Mouse (Mus musculus) embryonic stem cell, embryonic (primary cell): Measurements from ENCODE around the gene Tymp.

Source experiments
- CTCF ChIA-PET, 4 experiments: fragments of 300-600 bp in 2 of 4; fragments of 350-600 bp in 2 of 4; sonication (Branson Sonifier 250); formaldehyde crosslinking; loops; one replicate each; lab custom pipeline; 2022; ENCODE audit warnings: inconsistent platforms in 2 of 4; lab: Charles Lee
- POLR2A ChIA-PET, 4 experiments: fragments of 300-600 bp in 2 of 4; fragments of 350-600 bp in 2 of 4; sonication (Branson Sonifier 250); formaldehyde crosslinking; loops; one replicate each; lab custom pipeline; 2022; ENCODE audit warnings: antibody characterized with exemption in 4 of 4, inconsistent platforms in 1 of 4; lab: Charles Lee

The Tymp gene

DNA sequence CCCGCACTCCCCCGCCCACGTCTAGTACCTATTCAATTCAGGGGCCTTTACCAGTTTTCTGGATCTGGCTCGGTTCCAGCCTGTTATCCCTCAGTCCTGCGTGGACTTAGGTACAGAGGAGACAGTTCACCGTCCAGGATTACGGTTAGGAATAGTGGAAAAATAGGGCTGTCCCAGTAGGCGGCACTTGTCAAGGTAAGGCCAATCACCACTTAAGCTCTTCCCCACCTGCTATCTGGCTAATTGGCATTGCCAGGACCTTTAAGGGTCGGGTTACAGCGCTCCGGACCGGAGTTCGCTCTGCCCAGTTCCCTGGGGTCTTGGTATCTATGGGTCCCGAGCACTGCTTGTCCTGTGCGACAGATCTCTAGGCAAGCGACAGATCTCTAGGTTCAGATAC is at the start of gene Tymp:
Gene Tymp (minus strand): TSS at position 83 of the 400 bp plus-strand sequence.
- ChIA-PET CTCF (interaction anchor here in 1 of 4 experiments (0.6 kb wide), 1 partner anchor 66 kb away, joined by 3 read pairs; no protein-coding TSS in a partner anchor), POLR2A (interaction anchor here in 3 of 4 experiments (0.6 to 14.1 kb wide), 18 partner anchors 8 to 238 kb away, joined by 3 to 248 read pairs (median 5); partner anchors contain the start of genes C730034F03Rik (in 2 of the 3), Chkb (in 2 of the 3), Gm44502 (in 2 of the 3) and Klhdc7b (in 2 of the 3))

DNA sequence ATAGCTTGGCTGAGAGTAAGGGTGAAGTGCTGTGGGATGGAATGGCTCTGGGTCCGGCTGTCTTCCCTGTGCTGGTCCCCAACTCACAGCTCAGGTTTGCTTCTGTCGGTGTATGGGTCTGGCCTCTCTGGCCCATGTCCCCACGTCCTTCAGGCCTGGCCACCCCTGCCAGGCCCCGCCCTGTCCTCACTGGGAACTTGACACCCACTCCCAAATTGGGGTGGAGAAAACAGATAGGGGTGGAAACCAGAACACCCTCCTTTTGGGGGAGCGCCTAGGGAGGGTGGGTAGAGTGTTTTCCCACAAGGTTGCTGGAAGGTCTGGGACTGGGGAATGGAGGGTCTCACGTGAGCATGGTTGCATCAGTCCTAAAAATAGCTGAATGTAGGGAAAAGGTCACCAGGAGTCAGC is 48.9 kb upstream of the Tymp start, which contains the start of gene Cpt1b:
Gene Cpt1b (minus strand): TSS at position 153 of the 411 bp plus-strand sequence.
- ChIA-PET POLR2A (interaction anchor here in 3 of 4 experiments (0.6 to 2.0 kb wide), 41 partner anchors 9 to 717 kb away, joined by 3 to 19 read pairs (median 4); partner anchors contain the start of genes Lmf2 (in 3 of the 3), Ncaph2 (in 3 of the 3), Sco2 (in 3 of the 3) and Odf3b (in 2 of the 3)), CTCF (interaction anchor here (0.6 to 1.7 kb wide), 7 partner anchors 52 to 297 kb away, joined by 3 to 7 read pairs (median 3); partner anchors contain the start of genes Sco2 (in 3 of the 4) and Hdac10 (in 1 of the 4))

DNA sequence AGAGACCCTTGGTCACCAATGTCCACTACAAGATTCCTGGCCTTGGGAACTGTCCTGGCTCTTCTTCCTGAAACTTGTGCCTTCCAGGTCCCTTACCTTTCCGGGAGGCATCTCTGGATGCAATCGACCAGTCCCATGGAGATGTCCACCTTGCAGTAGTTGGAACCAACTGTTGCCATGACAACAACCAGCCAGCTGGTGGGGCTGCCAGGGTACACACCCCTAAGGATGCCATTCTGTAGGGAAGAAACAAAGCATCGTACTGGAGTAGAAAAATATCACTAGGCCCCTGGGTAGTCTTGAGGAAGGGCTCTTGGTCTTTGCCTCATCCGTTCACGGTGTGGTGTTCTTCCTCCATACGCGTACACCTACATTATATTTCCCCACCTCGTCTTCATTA is 47.8 kb upstream of the Tymp start:
- ChIA-PET POLR2A (interaction anchor here (0.5 to 2.0 kb wide), 17 partner anchors 10 to 694 kb away, joined by 3 to 19 read pairs (median 5); partner anchors contain the start of genes Odf3b (in 2 of the 4), Lmf2 (in 1 of the 4), Mapk8ip2 (in 1 of the 4) and Ncaph2 (in 1 of the 4)), CTCF (interaction anchor here in 3 of 4 experiments (1.0 to 1.7 kb wide), 3 partner anchors 51 to 296 kb away, joined by 3 to 6 read pairs (median 4); partner anchors contain the start of genes Hdac10 (in 1 of the 3) and Sco2 (in 1 of the 3))

DNA sequence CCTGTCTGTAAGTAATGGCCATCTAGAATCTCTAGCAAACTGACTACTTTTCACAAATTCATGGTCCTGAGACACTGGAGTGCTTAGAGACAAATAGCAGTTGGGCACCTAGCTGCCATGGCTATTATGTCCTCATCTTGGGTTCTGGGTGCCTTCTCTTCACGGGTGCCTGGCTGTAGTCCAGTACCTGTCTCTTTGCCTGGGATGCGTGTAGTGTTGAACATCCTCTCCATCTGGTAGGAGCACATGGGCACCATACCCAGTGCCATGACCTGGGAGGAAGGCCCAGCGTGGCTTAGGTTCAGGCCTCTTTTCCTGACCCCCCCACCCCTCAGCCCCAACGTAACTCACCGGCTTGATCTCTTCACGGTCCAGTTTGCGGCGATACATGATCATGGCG is 45.1 kb upstream of the Tymp start:
- CTCF ChIA-PET = no interaction called here
- POLR2A ChIA-PET = interaction anchor here in 1 of 4 experiments (0.9 kb wide), 1 partner anchor 43 kb away, joined by 3 read pairs; no protein-coding TSS in a partner anchor

DNA sequence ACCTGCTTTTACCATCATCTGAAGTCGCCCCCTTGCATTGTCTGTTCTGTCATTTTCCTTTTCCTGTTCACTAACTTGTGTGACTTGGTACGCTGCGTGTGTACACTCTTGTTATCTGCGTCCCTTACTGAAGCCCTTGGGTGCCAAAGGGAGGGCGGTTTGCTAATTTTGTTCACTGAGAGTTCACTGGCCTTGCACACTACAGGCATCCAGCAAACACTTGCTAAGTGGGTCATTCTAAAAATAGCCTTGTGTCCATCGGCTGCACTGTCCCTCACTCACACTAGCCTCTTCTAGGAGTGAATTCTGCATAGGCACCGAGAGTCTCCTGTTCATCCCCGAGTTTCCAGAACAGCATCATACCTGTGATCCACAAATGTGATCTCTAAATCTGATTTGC is 38.4 kb upstream of the Tymp start:
- CTCF ChIA-PET = interaction anchor here in 1 of 4 experiments (0.7 kb wide), 1 partner anchor 31 kb away, joined by 5 read pairs; no protein-coding TSS in a partner anchor

DNA sequence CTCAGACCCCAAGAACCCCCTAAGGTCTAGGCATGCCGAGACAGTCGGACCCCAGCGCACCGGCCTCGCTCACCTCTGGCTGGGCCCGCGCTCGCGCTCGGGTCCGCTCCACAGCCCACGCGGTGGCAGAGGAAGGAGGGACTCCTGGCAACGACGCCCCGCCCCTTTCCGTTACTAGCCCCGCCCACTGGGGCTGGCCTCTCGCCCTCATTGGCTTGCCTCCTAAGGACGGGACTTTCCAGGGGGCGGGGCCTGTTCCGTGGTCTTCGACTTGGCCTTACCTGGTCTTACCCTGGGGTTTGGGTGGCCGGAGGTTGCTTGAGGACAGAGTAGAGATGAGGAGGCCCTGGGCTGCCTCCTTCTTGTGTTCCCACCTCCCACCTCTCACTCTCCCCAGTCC is 33.3 kb upstream of the Tymp start, which contains the start of gene Syce3:
Gene Syce3 (minus strand): TSS at position 386 of the 400 bp plus-strand sequence.
- CTCF ChIA-PET = interaction anchor here in 1 of 4 experiments (1.1 kb wide), 1 partner anchor 37 kb away, joined by 4 read pairs; the partner anchor contains the start of gene Sco2
- POLR2A ChIA-PET = interaction anchor here in 1 of 4 experiments (0.6 to 0.8 kb wide), 2 partner anchors 15 to 36 kb away, joined by 3 read pairs; partner anchors contain the start of genes Cpt1b and Sco2

More for the DNA sequence above, 38.4 kb upstream of the Tymp start:
- POLR2A ChIA-PET = interaction anchor here in 1 of 4 experiments (1.6 to 1.8 kb wide), 2 partner anchors 10 to 13 kb away, joined by 3 to 8 read pairs; partner anchors contain the start of gene Cpt1b

DNA sequence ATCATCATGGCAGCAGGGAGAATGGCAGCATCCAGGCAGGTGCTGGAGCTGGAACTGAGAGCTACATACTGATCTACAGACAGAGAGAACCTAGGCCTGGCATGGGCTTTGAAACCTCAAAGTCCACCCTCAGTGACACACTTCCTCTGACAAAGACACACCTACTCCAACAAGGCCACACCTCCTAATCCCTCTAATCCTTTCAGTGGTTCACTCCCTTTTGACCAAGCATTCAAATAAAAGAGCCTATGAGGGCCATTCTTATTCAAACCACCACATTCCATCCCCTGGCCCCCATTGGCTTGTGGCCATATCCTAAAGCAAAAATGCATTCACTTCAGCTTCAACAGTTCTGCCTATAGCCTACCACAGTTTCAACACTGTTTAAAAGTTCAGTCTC is 29.9 kb upstream of the Tymp start:
- CTCF ChIA-PET = interaction anchor here in 1 of 4 experiments (0.6 kb wide), 2 partner anchors 34 to 174 kb away, joined by 3 to 7 read pairs; no protein-coding TSS in a partner anchor
- POLR2A ChIA-PET = no interaction called here

DNA sequence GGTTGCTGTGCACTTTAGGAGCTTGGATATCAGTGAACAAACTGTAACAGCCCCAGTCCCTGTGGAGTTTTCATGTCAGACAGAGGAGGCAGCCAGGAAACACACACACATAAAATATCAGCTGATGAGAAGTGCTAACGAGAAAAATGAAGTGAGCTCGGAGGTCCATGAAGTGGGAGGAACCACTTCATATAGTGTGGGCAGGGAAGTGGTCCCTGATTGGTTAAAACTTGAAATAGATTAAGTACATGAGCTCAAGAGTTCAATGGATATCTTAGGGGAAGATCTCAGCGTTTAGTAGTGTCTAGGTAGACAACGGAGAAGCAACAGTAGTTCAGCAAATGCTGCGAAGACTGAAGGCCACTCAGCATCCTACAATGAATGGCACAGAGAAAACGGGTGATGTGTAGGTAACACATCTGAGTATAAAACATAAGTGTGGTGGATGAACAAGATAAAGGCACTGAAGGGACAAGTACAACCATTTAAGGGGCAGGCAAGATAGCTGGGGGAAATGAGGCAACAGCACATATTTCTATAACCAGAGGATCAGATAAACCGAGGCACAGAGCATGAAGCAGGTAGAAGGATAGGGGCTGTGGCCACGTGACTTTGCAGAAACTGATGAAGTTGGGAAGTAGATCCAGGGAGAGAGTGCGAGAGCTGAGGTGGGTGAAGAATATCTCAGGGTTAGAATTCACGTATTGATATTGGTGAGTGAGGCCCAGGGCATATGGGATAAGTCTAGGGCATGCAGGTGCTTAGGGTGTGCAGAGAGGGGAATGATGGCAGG is 28.2 kb upstream of the Tymp start:
- CTCF ChIA-PET = interaction anchor here (0.5 to 1.7 kb wide), 5 partner anchors 12 to 989 kb away, joined by 3 to 7 read pairs (median 5); partner anchors contain the start of gene Sco2 (in 2 of the 4)
- POLR2A ChIA-PET = interaction anchor here in 2 of 4 experiments (0.9 to 1.9 kb wide), 7 partner anchors 8 to 31 kb away, joined by 3 to 7 read pairs (median 3); partner anchors contain the start of genes Cpt1b (in 2 of the 2), Sco2 (in 2 of the 2) and Odf3b (in 1 of the 2)

DNA sequence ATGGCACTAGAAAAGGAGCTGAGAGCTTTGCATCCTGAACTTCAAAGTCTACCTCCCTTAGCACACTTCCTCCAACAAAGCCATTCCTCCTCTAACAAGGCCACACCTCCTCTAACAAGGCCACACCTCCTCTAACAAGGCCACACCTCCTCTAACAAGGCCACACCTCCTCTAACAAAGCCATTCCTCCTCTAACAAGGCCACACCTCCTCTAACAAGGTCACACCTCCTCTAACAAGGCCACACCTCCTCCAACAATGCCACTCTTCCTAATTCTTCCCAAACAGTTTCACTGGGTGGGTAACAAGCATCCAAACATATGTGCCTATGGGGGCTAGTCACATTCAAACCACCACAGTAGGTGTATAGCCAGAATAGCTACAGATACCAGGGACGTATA is 25.6 kb upstream of the Tymp start:
- ChIA-PET POLR2A (interaction anchor here in 2 of 4 experiments (0.6 to 4.9 kb wide), 7 partner anchors 10 to 49 kb away, joined by 3 to 22 read pairs (median 4); partner anchors contain the start of genes C730034F03Rik (in 1 of the 2), Chkb (in 1 of the 2), Gm44502 (in 1 of the 2) and Klhdc7b (in 1 of the 2)), CTCF (interaction anchor here in 1 of 4 experiments (0.8 kb wide), 1 partner anchor 14 kb away, joined by 3 read pairs; no protein-coding TSS in a partner anchor)

DNA sequence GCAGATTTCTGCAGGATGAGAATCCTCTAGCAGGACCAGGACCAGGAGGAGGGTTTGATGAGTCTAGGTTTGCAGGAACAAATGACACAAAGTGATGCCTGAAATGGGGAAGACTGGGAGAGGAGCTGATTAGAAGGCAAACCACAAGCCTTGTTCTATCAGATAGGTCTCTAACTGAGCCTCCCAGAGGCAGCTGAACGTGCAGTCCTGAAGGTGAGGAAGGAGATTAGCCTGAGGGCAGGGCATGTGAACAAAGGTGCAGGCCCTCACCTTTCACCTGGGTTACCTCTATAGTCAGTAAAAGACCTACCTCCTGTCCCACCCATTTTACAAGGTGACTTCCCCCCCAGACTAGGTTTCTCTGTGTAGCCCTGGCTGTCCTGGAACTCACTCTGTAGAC is 22.9 kb upstream of the Tymp start:
- POLR2A ChIA-PET = interaction anchor here in 2 of 4 experiments (0.8 to 4.9 kb wide), 6 partner anchors 13 to 35 kb away, joined by 3 to 28 read pairs (median 10); partner anchors contain the start of genes Sco2 (in 2 of the 2) and Cpt1b (in 1 of the 2)
- CTCF ChIA-PET = interaction anchor here in 2 of 4 experiments (0.6 to 1.3 kb wide), 3 partner anchors 26 to 70 kb away, joined by 3 to 5 read pairs (median 3); partner anchors contain the start of gene Sco2 (in 1 of the 2)

DNA sequence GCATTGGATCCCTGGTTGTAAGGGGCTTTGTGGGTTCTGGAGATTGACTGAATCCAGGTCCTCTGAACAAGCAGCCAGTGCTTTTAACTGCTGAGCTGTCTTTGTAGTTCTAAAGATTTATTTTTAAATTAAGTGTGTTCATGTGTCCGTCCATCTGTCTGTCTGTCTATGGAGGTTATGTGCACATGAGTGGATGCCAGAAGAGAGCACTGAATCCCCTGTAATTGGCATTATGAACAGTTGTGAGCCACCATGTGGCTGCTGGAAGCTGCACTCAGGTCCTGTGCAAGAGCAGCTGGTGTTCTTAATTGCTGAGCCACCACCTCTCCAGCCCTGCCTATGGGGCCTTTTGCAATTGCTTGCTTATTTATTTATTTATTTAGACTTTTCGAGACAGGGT is 21.3 kb upstream of the Tymp start:
- ChIA-PET CTCF (interaction anchor here in 1 of 4 experiments (0.7 kb wide), 1 partner anchor 24 kb away, joined by 3 read pairs; no protein-coding TSS in a partner anchor), POLR2A (interaction anchor here in 3 of 4 experiments (0.8 to 4.9 kb wide), 5 partner anchors 12 to 31 kb away, joined by 3 to 28 read pairs (median 7); partner anchors contain the start of genes Sco2 (in 2 of the 3), C730034F03Rik (in 1 of the 3), Chkb (in 1 of the 3) and Gm44502 (in 1 of the 3))

DNA sequence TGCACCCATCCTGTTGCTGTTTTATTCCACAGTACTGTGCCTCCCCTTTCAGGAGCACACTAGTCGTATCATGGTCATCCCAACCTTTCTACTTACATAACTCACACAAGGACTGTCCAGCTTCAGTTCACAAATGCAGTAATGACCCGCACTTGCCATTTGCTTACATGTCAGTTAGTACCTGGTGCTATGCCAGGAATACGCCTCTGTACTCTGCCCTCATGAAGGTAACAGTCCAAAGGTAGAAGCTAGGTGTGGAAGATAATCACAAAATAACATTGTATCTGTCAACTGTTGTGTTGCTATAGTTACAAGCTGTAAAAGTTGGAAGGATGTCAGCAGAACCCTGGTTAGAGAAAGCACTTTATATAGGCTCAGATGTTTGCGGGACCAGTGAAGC is 20.0 kb upstream of the Tymp start:
- POLR2A ChIA-PET = interaction anchor here in 1 of 4 experiments (0.9 to 4.4 kb wide), 3 partner anchors 8 to 39 kb away, joined by 3 to 28 read pairs (median 6); no protein-coding TSS in a partner anchor
- CTCF ChIA-PET = no interaction called here

DNA sequence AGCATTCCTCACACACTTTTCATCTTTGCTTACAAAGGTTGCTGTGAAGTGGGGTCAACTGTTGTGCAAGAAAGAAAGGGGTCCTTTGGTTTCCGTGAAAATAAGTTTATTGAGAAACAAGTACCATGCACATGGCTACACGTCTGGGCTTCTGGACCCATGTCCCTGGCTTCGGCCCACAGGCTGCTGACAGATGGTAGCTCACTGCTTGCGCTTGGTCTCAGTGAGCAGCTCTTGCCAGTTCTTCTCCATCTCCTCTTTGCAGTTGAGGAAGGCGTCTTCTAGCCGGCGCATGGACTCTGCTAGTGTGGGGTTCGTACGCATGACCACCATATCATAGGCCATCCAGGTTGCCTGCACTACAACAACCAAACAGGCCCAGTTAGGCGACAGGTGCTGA is 13.2 kb upstream of the Tymp start:
- ChIA-PET CTCF (interaction anchor here in 1 of 4 experiments (1.7 kb wide), 1 partner anchor 16 kb away, joined by 3 read pairs; the partner anchor contains the start of gene Sco2), POLR2A (interaction anchor here in 3 of 4 experiments (0.6 to 1.2 kb wide), 5 partner anchors 11 to 182 kb away, joined by 3 to 5 read pairs (median 3); partner anchors contain the start of genes Odf3b (in 1 of the 3) and Sco2 (in 1 of the 3))

DNA sequence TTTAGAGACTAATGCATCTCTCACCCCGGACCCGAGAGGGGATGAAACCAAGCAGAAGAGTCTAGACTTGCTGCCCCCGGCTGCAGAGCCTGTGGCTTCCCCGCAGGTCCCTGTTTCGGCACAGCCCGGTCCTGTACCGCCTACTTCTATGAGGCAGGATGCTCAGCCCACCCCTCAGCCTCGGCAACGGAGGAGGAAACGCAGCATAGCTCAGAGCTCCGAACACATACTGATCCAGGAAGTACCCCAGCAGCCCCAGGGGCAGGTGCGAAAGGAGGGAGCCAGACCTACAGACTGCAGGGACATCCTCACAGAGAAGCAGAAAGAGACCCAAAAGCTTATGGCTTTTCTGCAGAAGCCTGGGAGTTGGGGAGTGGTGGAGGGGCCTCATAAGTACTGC is 10.3 kb upstream of the Tymp start:
- ChIA-PET CTCF (interaction anchor here in 3 of 4 experiments (0.5 to 1.4 kb wide), 6 partner anchors 8 to 112 kb away, joined by 3 to 11 read pairs (median 5); partner anchors contain the start of genes Sco2 (in 2 of the 3), Odf3b (in 1 of the 3) and Shank3 (in 1 of the 3)), POLR2A (interaction anchor here in 3 of 4 experiments (0.8 to 5.6 kb wide), 15 partner anchors 8 to 678 kb away, joined by 3 to 50 read pairs (median 5); partner anchors contain the start of genes Odf3b (in 3 of the 3), C730034F03Rik (in 2 of the 3), Chkb (in 2 of the 3) and Gm44502 (in 2 of the 3))

DNA sequence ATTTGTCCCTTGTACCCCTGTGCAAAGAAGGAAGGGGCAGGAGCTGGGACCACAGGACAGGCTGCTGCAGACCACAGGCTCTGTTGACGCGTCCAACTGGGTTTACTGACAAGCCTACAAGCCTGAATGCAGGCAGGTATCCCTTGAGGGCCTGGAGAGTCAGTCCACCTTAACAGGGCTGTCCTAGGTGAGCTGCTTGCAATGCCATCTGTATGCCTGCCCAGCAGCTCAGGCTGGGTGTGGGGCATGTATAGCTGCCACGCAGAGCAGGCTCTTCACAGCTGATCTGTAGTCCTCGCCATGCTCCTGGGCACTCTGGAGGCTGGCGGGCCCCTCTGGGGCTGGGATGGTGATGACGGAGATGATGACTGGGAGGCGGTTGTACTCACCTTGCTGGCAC is 7.8 kb upstream of the Tymp start, which contains the start of gene Klhdc7b:
Gene Klhdc7b (plus strand): TSS at position 301 of the 400 bp plus-strand sequence.
- POLR2A ChIA-PET = interaction anchor here in 3 of 4 experiments (0.5 to 5.6 kb wide), 10 partner anchors 8 to 45 kb away, joined by 3 to 50 read pairs (median 6); partner anchors contain the start of genes Cpt1b (in 2 of the 3), Sco2 (in 2 of the 3), Tymp (in 2 of the 3) and C730034F03Rik (in 1 of the 3)
- CTCF ChIA-PET = interaction anchor here in 1 of 4 experiments (2.5 kb wide), 1 partner anchor 11 kb away, joined by 9 read pairs; the partner anchor contains the start of gene Sco2

DNA sequence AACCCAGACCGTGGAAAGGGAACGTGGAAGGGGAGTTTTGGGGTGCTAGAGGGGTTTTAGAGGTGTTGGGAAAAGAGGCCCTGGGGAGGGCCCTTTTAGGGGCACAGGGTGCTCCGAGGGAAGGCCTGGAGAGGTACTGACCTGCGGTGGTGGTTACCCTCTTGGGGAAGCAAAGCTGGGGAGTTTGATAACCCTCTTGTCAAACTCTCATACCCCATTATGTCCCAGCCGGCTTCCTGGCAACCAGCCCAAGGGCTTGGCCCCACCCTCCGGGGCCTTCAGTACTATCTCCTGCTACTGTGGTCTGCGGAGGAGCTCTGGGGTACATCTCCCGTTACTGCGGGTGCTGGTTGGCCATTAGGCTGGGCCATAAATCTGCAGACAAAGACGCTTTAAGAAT is 2.6 kb upstream of the Tymp start:
- CTCF ChIA-PET = interaction anchor here in 3 of 4 experiments (0.5 to 1.4 kb wide), 7 partner anchors 8 to 172 kb away, joined by 3 to 5 read pairs (median 3); partner anchors contain the start of gene Chkb (in 1 of the 3)

More for the DNA sequence above, 2.6 kb upstream of the Tymp start:
- POLR2A ChIA-PET = interaction anchor here in 3 of 4 experiments (0.6 to 14.1 kb wide), 24 partner anchors 8 to 203 kb away, joined by 3 to 248 read pairs (median 4); partner anchors contain the start of genes Adm2 (in 2 of the 3), Lmf2 (in 2 of the 3), C730034F03Rik (in 1 of the 3) and Chkb (in 1 of the 3)
